Mouse (Mus musculus): ENCODE results near the gene Atxn7.

The Atxn7 gene

DNA sequence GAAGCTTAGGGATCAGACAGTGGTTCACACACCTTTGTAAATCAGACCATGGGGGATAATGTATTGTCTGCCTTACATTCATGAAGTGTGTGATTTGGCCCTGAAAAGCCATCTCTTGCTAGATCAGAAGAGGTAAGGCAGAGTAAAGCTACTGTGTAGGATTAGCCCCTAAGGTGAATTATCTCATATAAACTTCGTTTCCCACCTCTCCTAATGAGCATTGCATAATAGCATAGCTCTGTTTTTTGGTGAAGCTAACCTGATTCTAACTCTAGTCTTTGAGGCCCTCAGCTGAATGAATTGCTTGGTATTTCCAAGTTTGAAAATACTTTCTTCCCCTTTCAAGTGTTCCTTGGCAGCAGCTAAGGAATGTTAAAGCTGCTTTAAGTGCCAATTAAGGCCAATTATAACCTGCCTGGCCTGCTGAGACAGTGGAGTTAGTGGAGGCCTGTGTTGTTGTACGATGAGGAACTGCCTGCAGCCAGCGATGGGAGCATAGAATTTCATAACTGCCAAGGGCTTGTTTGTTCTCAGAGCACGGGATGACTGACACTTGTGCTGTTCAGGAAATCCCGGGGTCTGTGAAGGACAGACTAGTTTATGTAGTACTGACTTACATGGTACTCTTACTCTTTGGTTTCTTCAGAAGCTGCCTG, 103.4 kb downstream of the Atxn7 start:
- no peak for DNase-seq (ENCODE audit: low spot score)

DNA sequence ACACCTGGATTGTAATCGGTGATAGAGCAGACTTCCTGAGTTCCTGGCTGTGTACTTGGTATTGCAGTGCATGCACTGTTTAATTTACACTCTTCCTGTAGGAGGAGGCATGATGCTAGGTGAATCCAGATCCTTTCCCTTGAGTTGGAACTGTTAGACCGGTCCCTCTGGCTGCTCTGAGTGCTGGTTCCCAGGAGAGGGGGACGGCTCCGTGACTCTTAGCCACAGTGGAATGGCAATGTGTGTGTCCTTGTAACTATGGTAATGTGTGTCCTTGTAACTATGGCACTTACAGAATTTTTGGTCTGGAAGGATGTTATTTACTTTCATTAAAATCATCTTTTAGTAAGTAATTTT, 103.9 kb downstream of the Atxn7 start:
- DNase-seq (ENCODE audit: low spot score) = no peak

DNA sequence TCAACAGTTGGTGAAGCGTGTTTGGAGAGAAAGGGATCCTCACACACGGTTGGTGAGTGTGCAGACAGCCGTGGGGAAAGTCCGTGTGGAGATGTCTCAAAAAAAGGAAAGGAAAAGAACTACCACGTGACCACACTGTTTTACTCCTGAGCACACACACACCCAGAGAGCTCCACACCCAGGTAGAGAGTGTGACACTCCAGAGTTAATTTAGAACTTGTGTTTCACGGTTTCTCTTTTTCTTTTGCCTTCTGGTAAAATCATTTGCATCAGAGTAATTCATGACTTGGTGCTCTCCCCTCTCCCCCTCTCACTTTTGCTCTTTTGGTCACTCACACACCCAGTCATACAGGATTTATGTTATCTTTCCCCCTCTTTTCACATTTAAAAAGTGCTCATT, 105.0 kb downstream of the Atxn7 start:
- DNase-seq (ENCODE audit: low spot score) = no peak

DNA sequence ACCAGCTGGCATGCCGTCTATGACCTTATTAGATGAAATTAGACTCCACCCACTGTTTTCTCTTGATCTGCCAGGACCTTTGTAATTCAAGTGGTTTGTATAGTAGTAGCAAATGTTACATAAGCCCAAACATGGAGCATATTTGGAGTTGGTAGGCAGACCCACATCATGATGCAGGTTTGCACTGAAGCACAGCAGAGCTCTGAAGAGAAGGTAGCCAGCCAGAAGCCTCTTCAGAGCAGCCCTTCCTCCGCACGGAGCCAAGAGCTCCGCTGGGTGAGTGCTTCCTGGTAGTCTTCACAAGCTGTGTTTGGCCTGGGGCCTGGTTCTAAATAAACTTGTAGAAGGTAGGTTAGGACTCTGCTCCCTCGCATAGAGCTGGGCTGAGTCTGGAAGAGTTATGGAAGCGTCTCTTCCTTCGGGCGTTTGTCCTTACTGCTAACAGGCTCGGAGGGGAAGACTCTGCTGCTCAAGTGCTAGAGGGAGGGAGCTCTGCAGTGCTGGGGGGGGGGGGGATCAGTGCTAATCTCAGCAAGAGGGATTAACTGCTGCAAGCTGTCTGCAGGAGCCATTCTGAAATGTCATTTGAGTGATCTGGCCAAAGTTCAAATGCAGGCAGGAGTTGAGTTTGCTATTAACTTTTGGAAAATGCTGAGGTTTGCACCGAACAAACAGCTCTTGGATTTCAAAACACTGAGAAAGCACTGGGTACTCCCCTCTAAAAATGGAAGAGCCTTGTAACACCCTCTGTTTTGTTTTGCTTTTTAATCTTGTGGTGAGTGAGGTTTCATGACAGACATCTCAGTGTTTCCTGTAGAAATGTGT, 106.6 kb downstream of the Atxn7 start:
- peak; percentile 40 for DNase-seq (ENCODE audit: low spot score)

DNA sequence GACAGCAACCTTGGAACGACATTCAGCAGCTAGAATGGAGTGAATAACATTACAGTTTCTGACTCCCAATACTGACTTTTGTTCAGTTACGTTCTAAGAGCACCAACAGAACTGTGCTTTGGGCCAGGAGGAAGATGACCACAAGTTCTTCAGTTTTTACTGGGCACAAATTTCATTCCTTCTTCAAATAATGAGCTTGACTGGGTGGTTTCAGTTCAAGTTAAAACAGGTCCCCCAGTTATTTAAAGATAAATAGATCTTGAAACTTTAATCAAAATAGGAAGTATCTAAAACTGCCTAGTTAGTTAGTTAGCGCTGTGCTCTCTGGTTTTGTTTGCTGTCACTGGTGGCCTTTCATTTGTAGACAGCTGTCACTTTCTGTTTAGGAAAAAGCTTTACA, 107.3 kb downstream of the Atxn7 start:
- no peak for DNase-seq (ENCODE audit: low spot score)

DNA sequence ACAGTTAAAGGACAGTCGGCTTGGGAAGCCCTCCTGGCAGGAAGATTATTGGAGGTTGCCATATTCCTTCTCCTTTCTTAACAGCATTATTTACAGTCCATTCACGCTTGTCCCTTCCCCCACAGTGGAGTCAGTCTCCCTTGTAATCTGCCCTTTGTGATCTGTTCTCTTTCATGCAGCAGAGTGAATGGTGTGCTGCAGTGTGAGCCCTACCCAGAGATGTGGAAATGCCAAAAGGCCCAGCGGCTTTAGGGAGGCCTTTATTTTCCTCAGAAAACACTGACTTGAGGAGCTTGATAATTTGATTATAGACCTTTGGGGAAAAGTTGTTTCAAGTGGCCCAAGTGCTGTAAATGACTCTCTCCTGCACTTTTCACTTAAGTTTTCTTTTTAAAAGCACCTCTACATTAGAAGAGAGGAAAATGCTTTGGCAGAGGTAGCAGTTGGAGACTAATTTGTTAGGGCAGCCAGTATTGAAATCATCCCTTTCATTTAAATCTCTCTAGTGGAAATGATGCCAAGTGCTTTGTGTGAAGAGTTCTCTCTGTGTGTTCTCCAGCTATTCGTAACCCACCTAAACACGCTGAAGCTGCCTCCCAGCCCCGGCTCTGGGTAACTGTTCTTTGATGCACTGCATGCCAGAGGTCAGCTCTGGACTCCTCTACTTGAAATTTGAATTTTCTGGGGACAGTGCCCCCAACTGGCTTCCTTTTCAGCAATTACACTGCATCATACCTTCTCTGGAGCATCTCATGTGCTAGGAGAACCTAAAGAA, 109.5 kb downstream of the Atxn7 start:
- no peak for DNase-seq (ENCODE audit: low spot score)

DNA sequence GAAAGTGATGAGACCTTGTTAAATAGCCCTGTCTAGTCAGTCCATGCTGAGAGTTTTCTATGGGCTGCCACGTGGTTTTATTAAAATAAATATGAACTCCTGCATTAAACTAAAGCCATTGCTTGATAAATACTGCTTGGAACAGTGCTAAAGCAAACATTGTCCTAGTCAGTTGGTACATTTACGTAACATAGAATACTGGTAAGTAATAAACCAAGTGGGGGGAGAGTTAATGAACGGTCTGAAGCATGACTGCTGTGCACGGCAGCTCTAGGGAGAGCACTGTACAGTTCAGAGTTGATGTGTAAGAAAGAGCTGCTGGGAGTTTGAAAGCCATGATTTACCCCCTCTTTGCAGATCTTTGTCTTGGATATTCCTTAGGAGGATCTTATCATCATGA, 110.2 kb downstream of the Atxn7 start:
- DNase-seq (ENCODE audit: low spot score) = no peak

DNA sequence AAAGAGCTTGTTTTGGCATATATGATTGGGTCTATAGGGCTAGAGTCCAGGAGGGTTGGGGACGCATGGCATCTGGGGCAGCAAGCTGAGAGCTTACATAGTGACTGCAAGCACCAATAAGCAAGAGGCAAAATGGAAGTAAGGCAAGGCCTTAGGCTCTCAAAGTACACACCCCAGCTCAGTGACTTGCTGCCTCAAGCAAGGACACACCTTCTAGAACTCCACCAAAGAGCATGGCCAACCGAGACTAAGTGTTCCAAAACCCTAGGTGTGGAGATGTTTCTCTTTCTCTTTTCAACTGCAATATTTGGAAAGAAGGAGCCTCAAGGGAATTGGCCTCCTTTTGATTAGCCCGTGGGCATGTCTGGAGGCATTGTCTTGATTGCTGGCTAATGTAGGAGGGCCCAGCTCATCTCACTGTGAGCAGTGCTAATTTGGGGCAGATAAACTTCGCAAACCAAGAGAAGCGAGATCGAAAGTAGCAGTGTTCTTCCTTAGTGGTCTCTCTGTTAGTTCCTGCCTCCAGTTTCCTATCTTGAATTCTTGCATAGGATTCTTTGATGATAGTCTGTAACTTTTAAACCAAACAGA, 119.5 kb downstream of the Atxn7 start:
- DNase-seq (ENCODE audit: low spot score) = no peak

DNA sequence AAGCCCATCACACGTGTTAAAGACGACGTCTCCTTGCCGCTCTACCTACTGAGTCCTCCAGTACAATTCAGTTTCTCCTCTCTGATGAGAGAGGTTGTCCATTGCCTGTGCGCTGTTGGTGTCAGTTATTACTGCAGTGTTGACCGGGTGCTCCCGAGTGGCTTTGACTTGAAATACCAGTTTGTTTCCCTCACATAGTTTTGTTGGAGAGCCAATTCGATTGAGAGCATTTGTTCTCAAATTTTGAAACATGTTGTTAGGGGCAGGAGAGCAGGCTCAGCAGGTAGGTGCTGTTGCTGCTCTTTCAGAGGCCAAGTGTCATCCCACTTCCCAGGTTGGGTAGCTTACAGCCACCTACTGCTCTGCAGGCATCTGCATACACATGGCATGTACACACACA, 122.6 kb downstream of the Atxn7 start:
- DNase-seq (ENCODE audit: low spot score) = no peak

DNA sequence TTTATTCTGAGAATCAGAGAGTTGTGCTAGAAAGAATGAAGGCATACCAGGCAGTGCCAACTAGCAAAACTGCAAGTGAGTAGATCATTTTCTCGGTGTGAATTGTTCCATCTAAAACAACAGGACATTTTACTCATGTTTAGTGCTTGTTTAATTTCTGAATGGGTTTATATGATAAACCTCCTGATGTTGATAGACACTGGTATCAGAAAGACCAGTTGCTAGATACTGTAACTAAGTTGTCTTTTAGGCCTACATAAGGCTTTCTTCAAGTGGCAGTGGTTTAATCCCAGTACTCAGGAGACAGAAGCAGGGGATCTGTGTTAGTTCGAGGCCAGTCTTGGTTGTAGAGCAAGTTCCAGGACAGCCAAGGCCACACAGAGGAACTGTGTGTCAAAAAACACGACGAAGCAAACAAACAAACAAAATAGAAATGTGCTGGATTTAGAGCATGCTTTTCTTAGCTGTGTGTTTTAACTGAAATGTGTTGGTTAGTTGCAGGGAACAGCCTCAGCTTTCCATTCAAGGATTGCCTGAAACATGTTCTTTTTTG, 125.5 kb downstream of the Atxn7 start:
- DNase-seq (ENCODE audit: low spot score) = no peak

DNA sequence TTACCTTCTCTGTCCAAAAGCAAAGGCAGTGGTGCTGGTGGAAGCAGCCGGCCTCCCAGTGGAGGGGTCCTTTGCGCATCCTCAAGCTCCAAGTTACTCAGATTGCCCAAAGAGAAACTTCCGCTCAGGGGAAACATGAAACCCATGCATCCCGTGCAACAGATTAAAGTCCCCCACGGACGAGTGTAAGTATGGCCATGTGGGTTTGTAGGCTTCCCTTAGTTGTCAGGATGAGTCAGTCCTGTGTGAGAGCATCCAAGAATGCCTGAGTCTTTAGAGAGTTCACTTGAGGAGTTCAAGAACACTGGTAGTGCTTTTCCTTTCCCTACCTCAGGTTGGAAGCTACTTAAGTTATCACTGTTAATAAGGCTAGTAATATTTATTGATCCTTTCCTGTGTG, 126.1 kb downstream of the Atxn7 start:
- DNase-seq (ENCODE audit: low spot score) = no peak

DNA sequence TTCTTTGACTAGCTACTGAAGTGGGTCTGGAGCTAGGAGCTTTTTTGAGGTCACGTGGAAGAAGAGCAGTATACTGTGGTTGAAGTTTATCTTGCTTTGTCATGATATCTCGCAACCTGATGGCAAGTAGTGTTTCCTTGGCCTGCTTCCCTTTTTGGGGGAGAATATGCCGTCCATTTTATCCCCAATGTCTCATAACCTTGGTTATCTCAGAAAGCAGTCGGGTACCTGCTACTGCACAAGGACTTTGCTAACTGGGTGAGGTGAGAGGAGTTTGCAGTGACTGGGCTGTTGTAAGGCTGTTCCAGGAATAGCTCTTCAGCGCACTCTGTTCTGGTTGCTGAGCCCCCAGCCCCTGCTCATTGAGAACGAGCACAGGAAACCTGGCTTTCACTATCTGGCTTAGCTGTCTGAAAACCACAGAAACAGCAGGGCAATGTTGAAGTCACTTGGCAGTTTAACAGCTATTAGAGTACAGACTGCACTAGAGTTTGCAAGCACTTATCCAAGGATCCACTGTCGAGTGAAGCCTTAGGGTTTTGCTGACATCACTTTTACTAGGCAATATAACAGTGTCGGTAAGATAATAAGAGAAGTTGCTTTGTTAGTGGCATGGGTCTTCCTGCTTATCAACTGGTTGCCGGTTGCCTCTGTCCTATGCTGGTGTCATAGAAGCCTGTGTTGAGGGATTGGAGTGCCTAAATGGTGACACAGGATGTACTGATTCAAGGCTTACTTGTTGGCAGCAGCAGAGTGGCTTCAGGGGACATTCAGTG, 127.0 kb downstream of the Atxn7 start:
- no peak for DNase-seq (ENCODE audit: low spot score)

DNA sequence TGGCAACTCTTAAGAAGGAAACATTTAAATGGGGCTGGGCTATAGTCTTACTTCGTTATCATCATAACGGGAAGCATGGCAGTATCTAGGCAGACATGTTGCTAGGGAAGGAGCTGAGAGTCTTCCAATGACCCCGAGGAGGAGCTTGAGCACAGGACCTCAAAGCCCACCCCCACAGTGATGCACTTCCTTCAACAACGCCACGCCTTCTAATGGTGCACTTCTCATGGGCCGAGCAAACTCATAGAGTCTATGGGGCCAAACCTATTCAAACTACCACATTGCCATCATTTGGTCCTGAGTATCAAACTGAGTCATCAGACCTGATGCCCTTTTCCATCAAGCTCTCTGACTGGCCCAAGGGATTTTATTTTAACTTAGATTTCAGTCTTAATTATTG, 129.3 kb downstream of the Atxn7 start:
- DNase-seq (ENCODE audit: low spot score) = no peak

DNA sequence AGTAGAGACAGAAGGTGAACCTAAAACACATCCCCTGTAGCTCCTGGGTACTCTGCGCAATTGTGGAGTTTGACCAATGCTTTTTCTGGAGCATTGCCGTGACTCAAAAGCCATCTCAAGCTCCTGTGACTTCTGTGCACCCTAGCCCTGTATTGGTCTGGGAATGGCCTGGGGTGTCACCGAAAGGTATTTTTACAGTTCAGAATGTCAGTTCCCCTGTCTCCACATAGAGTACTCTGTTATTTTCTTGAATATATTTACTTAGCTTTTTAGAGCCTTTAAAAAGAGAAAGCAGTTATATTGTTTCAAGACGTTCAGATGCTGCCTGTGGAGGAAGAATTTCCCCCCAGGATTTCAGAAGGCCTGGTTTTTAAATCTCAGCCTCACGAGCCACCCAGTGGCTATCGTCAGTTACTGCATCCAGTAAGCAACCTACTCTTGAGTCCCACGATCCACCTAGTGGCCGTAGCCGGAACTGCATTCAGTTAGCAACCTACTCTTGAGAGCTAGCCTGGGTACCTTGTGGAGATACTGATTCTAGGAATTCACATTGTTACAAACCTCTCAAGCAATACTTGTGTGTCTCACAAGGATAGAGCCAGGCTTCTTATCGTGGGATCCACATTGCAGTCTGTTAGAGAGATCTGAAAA, 137.2 kb downstream of the Atxn7 start:
- DNase-seq (ENCODE audit: low spot score) = peak; percentile 93

DNA sequence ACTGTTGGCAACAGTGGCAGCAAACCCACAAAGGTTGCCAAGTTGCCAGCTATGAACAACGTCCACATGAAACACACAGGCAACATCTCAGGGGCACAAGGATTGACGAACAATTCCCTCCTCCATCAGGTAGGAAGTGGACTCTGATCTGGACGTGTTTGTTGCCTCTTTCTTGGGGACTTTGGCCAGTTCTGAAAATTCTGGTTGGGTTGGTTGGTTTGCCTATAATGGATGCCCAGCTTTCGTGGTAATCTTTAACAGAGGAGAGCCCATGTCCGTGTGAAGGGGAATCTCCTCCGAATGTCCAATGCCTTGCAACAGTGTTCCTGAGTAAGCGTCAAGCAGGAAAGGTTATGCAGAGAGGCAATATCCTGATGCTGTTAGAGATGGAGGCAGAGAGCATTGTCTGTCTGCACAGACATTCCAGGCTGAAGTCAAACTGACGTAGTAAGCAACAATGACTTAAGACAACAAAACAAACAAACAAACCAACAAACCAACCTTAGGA, 139.6 kb downstream of the Atxn7 start:
- DNase-seq (ENCODE audit: low spot score) = no peak

DNA sequence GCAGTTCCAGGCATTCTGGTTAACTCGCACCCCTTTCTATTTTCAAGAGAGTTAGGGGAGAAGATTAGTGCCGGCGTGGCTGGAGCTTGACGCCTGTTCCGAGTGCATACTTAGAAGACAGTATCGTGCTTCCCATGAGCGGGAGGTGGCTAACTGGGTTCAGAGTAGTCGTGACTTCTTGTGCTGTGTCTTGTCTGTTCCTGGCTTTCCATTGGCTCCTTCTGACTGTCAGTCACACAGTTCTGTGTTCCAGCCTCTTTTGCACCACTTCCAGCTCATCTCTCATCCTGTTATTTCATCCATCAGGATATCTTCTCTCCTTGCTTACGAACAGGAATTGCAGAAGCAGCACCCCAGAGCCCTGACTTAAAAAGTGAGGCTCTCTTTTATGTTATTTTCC, 140.1 kb downstream of the Atxn7 start:
- no peak for DNase-seq (ENCODE audit: low spot score)

DNA sequence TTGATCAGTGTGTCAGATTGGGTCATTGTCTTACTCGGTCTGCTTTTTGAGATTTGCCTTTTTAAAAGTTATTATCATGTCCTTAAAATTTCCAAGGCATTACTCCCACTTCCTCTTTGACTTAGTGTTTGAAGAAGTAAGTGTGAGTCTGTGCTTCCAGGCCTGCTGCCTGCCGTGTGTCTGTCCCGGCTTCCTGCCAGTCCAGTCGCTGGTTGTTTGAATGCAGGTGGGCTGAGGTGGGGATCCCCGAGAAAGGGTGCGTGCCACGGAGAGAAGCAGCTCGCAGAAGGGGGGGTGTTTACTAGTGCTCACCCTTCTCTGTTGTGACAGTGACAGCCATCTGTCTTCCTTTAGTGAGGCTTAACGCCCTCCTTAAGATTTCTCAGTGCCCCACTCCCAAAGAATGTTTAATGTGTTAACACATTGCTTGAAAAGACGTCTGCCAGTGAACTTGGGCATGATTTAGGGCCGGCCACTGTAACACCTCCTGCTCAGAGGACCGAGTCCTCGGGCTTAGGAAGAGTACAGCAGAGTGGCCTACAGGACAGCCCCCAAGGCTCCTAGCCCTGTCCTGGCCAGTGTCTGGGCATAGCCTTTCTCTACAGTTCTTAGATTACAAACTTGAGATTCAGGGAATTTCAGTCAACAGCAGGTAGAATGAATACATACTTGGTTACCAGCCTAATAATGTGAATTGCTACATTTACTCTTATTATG, 143.1 kb downstream of the Atxn7 start:
- DNase-seq (ENCODE audit: low spot score) = no peak

DNA sequence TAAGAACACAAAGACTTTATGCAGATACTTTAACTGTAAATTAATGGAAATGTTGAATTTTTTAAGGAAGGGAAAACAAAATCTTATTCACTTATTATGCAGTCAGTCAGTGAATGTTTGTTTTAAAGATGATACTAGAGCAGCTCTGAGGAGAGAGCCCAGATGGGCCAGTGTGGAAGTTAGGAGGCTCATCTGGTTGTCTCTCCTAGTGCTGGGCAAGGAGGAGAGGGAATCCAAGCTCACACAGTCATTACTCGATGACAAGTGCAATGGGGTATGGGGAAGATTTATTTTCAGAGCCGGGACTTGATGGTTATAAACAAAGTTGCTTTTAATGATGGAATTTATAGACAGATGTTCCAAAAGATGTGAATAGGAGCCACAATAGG, 143.7 kb downstream of the Atxn7 start:
- DNase-seq (ENCODE audit: low spot score) = no peak

DNA sequence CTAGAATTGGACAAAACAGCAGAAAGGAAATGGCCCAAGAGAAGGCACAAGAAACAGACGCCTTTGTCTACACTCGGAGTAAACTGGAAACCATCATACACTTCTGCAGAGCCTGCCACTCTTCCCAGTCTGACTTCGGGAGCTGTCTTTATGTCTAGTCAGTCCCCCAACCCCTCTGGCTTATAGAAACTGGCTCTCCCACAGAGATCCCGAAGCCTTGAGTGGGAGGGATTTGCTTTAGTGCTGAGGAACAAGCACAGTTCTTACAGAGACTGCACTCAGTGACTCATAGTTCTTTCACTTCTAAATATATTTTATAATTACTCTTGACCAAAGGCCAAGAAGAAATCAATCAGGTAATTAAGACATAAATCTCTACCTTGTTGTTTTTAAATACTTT, 149.5 kb downstream of the Atxn7 start:
- no peak for DNase-seq (ENCODE audit: low spot score)
